Mouse (Mus musculus) frontal cortex, postnatal 14 days (tissue): ENCODE measurements at regions not wholly inside any gene's neighbourhood (a gene's known extent, or its start where the extent isn't known, plus 50 kb on each side); places are given as distances from the start of the nearest gene placed in this dataset.
"Not testable (repeated sequence)": the region's sequence is repeated elsewhere in the genome, so short reads cannot be mapped to it uniquely, and the experiment has no call there.

ENCODE experiments used
- DNase-seq, 2 experiments: peaks; one replicate each; pipeline ENCODE4 v3.0.0; 2022; ENCODE audit warnings: low spot score in 2 of 2

DNA sequence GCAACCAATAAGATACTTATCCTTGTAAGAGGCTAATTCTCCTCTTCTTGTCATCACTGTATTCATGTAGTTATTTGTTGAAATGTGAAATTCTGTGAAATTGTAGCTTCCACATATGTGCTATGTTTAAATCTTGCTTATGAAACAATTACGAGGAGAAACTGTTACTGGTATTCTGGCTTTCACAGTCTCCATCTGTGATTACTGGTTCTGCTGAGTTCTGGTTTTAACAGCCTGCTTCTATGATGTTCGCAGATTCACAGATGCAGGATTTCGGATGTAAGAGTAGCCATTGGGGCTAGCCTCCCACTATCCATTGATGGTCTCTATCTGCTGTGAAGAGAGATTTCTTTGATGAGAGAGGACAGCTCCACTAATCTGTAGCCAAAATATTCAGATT lies 1067.2 kb upstream of the Aga start:
- DNase-seq, result no peak

DNA sequence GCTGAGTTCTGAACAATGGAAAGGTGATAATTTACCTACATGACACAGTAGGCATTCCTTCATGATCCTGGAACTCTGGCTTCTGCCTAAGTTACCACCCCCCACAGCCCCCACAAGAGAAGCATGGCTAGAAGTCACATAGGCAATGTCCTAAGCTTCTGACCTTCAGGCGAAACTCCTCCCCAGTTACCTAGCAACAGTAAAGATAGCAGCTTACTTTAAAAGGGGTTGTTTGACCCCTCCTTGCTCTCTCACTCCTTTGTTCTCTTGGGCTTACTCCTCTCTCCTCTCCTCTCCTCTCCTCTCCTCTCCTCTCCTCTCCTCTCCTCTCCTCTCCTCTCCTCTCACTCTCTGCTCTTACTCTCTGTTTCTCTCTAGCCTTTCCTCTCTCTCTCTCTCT lies 1059.8 kb upstream of the Aga start:
- DNase-seq, result not testable (repeated sequence)

DNA sequence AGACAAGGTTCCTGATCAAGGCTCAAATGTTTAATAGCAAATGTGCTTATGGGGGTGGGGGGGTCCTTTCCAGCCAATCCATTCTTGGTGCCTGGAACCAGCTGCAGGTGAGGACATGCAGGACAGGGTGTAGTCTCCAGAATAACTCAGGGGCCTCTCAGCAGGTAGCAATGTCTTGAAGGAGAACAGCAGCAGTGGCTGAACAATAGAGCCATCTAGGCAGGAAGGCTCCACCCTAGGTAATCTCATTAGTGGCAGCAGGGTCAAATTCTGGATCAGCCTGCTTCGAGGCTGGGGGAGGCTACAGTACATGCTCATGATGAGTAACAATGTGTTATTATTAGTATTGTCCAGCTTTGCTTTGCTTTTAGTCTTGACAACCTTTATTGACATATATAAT lies 1055.9 kb upstream of the Aga start:
- no peak for DNase-seq

DNA sequence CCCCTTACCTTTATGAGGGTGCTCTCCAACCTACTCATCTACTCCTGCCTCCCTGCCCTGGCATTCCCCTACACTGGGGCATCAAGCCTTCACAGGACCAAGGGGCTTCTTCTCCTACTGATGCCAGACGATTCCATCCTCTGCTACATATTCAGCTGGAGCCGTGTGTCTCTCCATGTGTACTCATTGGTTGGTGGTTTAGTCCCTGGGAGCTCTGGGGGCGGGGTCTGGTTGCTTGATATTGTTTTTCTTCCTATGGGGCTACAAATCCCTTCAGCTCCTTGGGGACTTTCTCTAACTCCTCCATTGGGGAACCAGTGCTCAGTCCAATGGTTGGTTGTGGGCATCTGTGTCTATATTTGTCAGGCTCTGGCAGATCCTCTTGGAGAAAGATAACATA lies 1055.3 kb upstream of the Aga start:
- no peak for DNase-seq

DNA sequence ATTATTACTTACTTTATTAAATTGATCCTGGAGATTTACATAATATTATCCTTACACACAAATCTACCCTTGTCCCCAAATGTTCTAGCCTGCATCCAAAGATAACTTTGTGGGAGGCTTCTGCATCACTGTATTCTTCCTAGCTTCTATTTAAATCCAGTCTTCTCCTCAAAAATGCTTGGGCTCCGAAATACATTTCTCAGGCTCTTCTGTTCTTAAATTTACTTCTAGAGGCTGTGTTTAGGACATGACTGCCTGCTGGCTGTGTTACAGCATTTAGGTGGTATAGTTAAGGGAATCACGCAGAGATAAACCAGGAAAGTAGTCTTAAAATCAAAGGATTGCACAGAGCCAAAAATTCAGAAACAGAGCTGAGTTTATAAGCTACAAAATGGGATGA lies 1009.1 kb upstream of the Aga start:
- peak in 1 of 2 experiments; percentile 4 for DNase-seq

DNA sequence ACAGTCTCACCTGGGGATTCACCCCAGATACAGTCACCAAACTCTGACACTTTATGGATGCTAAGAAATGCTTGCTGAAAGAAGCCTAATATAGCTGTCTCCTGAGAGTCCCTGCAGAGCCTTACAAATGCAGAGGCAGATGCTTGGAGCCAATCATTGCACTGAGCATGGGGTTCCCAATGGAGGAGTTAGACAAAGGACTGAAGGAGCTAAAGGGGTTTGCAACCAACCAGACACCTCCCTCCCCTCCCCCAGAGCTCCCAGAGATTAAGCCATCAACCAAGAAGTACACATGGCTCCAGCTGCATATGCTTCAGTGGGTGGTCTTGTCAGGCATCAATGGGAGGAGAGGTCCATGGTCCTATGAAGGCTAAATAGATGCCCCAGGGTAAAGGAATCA lies 999.7 kb upstream of the Aga start:
- no peak for DNase-seq

DNA sequence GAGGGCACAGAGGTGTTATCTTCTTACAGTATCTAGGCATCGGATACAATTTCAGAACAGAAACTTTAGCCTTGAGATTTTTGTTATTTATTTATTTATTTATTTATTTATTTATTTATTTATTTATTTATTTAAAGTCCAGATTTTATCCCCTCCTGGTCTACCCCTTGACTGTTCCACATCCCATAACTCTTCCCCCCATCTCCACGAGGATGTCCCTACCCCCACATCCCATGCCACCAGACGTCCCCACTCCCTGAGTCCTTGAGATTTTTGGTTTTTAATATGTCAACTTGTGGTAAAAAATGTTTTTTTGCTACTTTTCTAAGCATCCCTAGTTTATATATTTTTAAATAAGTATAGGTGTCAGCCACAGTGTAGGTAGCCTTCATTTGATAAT lies 968.2 kb upstream of the Aga start:
- DNase-seq, result no peak

DNA sequence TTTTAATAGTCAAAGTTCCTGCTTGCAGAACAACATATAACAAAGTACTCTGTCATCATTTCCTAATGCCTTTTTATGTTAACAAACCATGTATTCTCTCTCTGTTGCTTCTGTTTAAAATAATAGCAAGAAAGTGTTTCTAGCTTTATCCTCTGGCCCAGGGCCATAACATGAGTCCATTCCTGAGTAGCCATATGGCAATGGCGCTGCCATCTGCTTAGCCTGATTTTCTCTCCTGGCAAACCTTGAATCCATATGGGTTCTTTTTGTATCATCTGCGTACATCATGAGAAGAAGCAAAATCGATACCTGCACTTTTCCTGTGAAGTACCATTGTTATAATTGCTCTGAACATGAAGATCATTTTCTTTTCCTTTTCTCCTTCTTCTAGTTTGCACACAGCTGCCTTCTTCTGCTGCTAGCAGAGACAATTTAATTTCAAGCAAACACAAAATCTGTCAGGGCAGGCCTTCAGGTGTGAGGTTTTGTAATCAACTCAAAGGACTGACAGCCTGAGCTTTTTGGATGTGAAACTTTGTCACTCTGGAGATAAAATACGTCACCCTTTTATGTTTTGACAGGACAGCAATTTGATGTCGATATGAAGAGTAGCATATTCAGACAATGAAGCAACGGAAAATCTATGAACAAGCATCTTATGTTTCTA lies 940.2 kb upstream of the Aga start:
- DNase-seq, result peak; percentile 4 to 15
